Mouse (Mus musculus): ENCODE results near the gene Git2.

Gene Git2

DNA sequence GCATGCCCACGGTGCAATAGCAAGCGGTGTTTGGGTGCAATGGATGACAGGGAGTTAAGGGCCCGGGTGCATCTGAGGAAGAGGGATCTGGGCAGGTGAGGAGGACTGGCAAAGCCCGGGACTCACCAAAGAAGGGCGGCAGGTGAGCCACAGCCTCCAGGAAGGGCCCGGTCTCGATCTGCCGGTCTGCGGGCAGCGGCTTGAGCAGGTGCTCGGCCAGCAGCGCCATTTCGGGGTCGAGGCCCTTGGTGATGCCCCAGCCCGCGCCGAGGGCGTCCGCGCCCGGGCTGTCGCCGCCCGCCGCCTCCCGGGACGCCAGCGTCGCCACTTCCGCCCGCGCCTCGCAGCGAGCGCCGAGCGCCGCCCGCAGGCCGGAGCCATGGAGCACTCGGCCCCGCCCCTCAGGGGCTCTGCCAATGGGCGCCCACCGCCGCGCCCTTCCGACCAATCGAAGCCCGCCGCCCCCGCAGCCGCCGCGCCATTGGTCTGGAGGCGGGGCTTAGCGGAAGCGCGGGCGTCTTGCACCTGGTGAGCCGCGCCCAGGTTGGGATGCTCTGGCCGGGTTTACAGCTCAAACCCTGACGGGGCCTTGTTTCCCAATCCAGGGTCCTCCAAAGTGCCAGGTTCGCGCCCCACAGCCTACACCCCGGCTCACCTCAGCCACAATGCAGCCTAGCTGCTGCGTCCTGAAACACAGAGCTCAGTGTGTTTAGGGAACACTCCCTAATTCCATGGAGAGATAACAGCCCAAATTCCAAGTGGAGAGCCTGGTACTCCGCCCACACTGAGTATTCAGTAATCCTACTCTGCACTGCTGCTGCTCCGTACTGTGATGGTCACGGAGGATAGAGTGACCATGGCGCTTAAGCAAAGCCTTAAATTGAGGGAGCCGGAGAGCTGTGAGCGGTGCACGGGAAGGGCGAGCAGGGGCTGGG, 84.4 kb downstream of the Git2 start, which contains the start of gene Gltp:
Gene Gltp, minus strand, starts transcription at position 352 of the 935 bp plus-strand sequence.
- peak; percentile 85 for ATAC-seq (ENCODE audit: insufficient number of reproducible peaks, low FRiP score, low TSS enrichment)

DNA sequence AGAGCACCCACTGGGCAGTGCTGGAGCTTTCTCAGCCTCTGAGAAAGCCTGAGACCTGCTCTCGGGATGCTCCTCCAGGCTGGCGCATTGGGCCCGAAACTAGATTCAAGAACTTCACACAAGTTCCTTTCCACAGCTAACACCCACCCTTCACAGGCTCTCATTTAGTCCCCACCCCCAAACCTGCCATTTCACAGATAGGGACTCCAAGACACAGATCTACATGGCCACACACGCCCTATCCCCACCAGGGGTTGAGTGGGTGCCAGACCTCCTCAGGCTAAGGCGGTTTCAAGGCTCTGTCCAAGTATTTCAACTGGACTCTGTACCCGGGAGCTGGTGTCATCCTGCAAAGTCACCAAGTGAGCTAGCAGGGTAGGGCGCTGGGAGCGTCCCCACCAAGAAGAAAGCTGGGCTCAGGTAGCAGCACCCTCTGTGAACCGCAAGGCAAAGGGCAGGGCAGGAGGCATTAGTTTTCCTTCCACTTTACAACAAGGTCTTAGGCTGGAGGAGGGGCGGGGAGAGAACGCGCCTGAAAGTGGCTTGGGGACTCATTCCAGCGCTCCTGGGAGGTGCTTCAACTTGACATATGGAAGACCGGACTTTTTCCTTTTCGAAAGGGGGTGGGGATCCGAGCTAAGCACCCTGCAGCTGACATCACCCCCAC, 85.5 kb downstream of the Git2 start:
- ATAC-seq (ENCODE audit: insufficient number of reproducible peaks, low FRiP score, low TSS enrichment), result no peak

- no peak for ATAC-seq (ENCODE audit: insufficient number of reproducible peaks, low FRiP score, low TSS enrichment)
These were observed 86.6 kb downstream of the Git2 start for GRCm38 (mm10) chr5:114688703-114689102.

DNA sequence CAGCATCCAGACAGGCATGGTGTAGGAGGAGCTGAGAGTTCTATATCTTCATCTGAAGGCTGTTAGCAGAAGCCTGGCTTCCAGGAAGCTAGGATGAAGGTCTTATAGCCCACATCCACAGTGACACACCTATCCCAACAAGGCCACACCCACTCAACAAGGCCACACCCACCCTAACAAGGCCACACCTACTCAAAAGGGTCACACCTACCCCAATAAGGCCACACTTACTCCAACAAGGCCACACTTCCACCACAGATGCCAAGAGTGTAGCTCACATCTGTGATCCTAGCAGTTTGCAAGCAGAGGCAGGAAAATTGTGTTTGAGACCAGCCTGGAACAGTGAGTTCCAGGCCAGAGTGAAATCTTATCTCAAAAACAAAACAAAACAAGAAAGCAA, 87.4 kb downstream of the Git2 start:
- ATAC-seq (ENCODE audit: insufficient number of reproducible peaks, low FRiP score, low TSS enrichment), result no peak

DNA sequence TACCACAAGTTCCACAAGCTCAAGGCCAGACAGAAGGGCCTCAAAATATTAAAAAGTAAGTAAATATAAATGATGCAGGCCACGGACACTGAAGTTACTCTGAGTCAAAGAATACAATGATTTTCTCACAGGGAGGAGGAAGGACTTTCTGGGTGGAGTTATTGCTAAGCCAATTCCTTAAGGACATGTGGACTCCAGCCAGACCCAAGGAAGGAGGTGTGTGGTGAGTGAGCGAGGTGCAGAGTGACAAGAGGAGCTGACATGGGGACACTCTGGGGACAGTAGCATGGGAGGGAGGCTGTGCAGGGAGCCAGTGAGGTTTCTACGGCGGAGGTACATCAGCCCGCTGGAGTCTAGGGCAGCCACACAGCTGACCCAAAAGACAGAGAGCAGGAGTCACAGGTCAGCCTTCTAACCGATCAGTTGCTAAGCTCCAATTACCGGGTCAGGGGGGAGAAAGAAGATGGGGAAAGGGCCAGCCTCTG, 88.5 kb downstream of the Git2 start:
- ATAC-seq (ENCODE audit: insufficient number of reproducible peaks, low FRiP score, low TSS enrichment), result no peak

GRCm38 (mm10) chr5:114685986-114686385, 89.3 kb downstream of the Git2 start:
- no peak for ATAC-seq (ENCODE audit: insufficient number of reproducible peaks, low FRiP score, low TSS enrichment)

GRCm38 (mm10) chr5:114681717-114682116, 93.6 kb downstream of the Git2 start:
- ATAC-seq (ENCODE audit: insufficient number of reproducible peaks, low FRiP score, low TSS enrichment), result no peak

DNA sequence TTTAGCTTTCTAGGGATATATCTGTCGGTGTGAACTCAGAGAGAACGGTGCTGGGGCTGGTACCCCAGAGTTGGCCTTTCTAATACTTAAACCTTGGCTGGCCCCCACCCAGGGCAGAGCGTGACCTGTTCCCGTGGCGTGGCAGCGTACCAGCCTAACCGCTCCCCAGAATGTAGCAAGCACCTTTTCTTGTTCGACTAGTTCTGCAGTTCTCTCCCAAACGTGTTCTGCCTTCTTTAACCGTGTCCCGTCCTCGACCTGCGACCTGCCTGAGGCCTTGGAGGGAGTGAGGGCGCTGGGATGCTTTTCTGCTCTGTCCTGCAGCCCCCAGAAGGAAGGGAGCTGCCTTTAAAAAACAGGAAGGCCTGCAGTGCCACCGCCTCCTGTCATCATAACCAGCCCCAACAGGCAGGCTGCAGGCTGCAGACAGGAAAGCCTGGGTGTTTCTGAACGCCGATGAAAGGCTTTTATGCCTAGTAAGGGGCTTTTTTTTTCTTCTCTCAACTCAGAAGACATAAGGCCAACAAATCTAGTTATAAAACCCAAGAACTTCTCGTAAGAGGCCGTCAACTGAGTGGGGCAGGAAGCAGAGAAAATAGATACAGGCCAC, 94.5 kb downstream of the Git2 start:
- no peak for ATAC-seq (ENCODE audit: insufficient number of reproducible peaks, low FRiP score, low TSS enrichment)

DNA sequence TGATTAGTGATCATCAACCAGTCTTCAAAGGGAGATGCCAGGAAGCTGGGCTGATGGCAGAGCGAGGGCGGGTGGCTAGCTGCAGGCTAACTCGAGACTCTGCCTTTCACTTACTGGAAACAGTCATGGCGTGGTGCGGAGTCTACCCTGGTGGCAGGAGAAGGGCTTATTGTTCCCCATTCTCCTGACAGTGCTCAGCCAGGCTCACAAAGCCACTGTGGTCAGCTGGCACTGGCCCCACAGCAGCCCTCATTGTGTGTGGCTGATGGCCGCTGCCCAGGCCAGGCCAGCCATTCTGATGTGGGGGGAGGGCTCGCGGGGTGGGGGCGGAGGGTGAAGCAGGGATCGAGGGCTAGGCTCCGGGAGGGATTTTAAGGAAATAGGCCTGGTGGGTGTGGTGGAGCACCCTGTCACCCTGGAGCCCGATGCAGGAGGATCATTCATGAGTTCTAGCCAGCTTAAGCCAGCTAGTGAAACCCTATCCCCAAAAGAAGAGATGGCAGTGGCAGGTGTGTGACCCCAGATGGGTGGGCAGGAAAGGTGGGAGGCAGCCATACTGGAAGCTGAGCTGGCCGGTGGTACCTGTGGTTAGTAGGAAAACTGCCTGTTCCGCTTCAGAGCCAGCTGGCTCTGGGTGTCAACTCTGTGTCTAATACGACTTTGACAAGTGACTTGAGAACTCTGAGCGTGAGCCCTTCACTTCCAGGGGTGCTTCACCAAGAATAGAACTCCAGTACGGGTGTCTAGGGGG, 95.3 kb downstream of the Git2 start:
- no peak for ATAC-seq (ENCODE audit: insufficient number of reproducible peaks, low FRiP score, low TSS enrichment)
